Mouse (Mus musculus) right cerebral cortex, postnatal 4 days (tissue): Measurements from ENCODE around the gene Rplp1.

Experiments used
- DNase-seq: peaks from one replicate; pipeline ENCODE4 v3.0.0-alpha.2; 2022

Gene Rplp1

GRCm38 (mm10) chr9:61911300-61912128 lies 2.8 kb downstream of the Rplp1 start:
- no peak for DNase-seq

GRCm38 (mm10) chr9:61910526-61911256 lies 3.7 kb downstream of the Rplp1 start:
- peak; percentile 59 for DNase-seq

GRCm38 (mm10) chr9:61909633-61910032 lies 4.7 kb downstream of the Rplp1 start:
- DNase-seq, result no peak

GRCm38 (mm10) chr9:61908832-61909407 lies 5.4 kb downstream of the Rplp1 start:
- DNase-seq, result no peak

- no peak for DNase-seq
These were observed 6.0 kb downstream of the Rplp1 start for GRCm38 (mm10) chr9:61908341-61908740.

DNA sequence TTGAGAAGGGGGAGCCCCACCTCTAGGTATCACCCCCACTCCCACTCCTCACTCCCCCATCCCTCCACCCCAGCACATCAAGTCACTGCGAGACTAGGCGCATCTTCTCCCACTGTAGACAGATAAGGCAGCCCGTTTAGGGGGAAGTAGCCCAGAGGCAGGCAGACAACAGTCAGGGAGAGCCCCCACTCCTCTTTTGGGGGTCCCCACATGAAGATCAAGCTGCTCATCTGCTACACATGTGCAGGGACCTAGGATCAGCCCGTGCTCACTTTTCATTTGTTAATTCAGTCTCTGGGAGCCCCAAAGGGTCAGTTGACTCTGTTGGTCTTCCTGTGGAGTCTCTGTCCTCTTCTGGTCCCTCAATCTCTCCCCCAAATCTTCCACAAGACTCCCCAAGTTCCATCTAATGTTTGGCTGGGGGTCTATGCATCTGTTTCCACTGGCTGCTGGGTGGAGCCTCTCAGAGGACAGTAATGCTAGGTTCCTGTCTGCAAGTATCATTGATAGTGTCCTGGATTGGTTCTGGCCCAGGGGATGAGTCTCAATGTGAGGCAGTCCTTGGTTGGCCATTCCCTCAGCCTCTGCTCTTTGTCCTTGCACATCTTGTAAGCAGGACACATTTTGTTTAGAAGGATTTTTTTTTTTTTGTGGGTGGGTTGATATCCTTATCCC lies 6.6 kb downstream of the Rplp1 start:
- DNase-seq, result no peak

GRCm38 (mm10) chr9:61906912-61907311 lies 7.4 kb downstream of the Rplp1 start:
- DNase-seq, result peak; percentile 55

- no peak for DNase-seq
These were observed 8.8 kb downstream of the Rplp1 start for GRCm38 (mm10) chr9:61905576-61905975.

GRCm38 (mm10) chr9:61904201-61904600 lies 10.1 kb downstream of the Rplp1 start:
- no peak for DNase-seq

DNA sequence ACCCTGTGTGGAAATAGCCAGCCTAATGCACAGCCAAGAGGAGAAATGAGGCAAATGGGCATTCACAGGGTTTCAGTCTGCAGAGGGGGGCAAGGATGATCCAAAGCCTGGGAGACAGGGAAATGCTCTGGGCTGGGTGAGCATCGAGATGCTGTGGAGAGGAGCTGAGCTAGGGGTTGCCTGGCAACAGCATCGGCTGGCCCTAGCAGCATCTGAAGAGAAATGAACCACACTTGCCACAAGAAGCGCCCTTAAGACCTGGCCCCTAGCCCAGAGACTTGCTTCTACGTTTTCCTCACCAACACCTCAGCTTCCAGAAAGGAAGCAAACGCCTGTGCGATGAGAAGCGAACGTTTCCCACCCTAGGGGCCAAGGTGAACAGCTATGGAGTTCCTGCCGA lies 11.9 kb downstream of the Rplp1 start:
- DNase-seq, result peak; percentile 59

- DNase-seq, result no peak
These were observed 12.8 kb downstream of the Rplp1 start for GRCm38 (mm10) chr9:61901574-61901973.

DNA sequence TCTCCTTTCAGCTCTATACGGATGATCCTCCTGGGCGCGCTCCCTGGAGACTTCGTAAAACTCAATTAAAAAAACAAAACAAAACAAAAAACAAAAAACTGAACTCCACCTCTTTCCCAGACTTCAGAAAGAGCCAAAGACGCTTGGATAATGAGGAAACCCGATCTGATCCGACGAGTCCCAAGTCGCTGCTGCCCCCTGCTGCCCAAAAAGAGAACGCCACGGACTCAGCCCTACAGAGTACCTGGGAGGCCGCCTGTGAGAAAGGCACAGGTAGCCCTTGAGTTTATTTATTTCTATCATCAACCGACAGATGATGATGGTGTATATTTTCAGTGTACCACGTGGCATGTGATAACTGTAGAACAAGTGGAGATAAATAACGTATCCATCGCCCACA lies 14.5 kb downstream of the Rplp1 start:
- peak; percentile 93 for DNase-seq

DNA sequence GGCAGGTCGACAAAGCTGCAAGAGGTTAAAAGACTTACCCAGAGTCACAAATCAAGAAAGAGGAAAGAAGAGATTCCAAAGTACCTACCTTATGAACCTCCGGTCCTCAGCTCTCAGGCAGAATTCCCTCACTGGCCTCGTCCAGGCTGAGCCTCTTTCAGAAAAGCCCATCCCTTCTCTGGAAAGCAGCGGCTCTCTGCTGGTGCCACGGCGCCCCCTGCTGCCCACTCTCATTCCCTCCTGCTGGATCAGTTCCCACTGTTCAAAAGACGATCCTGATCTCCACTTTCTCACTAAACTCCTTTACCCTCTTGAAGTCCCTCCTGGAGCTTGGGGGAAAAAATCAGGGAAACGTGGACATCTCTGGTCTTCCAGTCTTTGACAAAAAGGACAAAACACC lies 15.9 kb downstream of the Rplp1 start:
- peak; percentile 97 for DNase-seq

DNA sequence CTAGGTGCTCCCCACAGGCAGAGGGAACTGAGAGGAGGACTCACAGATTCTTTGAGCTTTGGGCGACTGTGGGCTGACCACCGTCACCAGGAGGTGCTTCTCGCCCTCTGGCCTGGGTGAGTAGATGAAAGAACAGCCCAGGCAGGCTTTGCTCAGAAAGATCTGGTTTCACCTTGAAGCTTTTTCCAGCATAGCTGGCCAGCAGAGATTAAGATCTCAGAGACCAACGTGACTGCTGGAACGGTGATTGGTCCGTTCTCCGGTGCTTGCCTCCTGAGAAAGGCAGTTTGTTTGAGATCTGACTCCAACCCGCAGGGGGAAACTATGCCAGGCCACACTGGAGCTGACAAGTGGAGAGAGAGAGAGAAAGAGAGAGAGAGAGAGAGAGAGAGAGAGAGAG lies 19.3 kb downstream of the Rplp1 start:
- no peak for DNase-seq

- DNase-seq, result no peak
These were observed 24.5 kb downstream of the Rplp1 start for GRCm38 (mm10) chr9:61889855-61890254.

DNA sequence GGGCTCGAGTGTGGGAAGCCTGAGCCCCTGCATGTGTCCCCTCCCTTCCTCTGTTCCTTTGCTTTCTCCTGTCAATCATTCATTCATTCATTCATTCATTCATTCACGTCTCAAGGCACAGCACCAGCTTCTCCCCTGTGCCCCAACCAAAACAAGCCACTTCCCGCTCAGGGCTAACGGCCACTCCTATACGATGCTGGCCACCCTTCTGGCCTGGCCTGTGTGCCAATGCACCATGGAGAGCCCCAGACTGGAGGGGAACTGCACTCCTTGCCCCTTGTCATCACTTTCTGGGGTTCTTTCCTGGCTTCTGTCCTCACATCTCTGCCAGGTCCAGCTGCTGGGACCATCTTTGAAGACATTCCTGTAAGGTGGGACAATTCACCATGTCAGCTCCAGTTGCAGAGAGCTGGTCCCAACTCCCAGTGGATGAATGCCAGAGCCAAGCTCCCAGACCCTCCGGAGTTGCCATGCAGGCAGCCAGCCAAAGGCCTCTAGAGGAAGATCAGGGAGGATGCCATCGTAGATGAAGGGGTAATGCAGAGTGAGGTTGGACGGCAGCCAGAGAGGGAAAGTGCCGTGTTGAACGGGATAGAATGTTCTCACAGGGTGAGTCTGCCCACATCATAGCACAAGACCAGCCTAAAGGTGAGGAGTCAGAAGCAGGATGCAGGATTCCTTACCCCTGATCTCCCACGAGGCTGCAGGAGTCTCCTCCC lies 26.5 kb downstream of the Rplp1 start:
- peak; percentile 59 for DNase-seq

- DNase-seq, result no peak
These were observed 28.4 kb downstream of the Rplp1 start for GRCm38 (mm10) chr9:61885964-61886363.

DNA sequence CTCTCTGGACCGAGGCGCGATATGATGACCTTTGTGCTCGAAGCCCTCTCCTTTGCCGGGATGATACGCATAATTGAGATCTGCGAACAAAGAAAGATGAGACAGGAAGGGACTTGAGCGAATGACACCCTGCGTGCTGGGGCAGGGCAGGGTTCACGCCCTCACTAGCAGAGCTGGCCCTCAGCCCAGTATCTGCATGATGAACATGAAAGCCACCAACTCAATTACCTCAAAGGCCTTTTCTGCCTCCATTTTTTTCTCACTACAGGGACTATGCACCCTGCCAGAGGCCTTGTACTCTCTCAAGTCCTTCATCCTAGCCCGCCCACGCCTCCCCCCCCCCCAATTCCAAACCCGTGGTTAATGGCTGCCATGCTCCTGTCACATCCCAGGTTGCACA lies 29.4 kb downstream of the Rplp1 start:
- DNase-seq, result no peak

GRCm38 (mm10) chr9:61884375-61884774 lies 30.0 kb downstream of the Rplp1 start:
- no peak for DNase-seq

- DNase-seq, result no peak
These were observed 32.2 kb downstream of the Rplp1 start for GRCm38 (mm10) chr9:61882179-61882578.

GRCm38 (mm10) chr9:61878889-61879288 lies 35.5 kb downstream of the Rplp1 start:
- DNase-seq, result peak; percentile 88

GRCm38 (mm10) chr9:61877373-61878112 lies 36.8 kb downstream of the Rplp1 start:
- DNase-seq, result peak; percentile 54
